In the genomic region with DNA sequence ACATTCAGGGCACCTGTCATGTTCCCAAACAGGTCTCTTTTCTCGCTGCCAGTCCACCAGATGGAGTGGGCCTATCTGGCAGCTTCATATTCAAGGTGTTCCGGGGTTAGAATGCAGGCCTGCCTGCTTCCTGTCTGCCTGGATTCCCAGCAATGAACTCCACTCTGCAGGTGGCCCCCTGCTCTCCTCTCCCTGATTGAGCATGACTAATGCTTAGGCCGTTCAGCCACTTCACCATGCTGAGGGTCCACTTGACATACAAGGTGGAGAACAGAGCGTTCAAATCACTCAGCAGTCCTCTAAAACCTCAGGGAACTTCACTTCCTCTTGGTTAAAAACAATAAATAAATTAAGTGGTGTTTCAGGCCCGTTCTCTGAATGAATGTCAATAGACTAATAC, we compare ENCODE assay signal across 27 mouse cellular contexts.
DNase-seq lines count a peak whose midpoint lies in the region; ATAC-seq and TF ChIP-seq lines count a peak whose summit lies in the region.
"Had no signal": no experiment of that assay in that cellular context is flagged by ENCODE, and none has a peak within 500 bp of the region (broad histone marks: within the 10 kb centered on the region; RNA-seq: fewer than 3 reads in every experiment).

No protein-coding gene starts in this region.

- WGBS in lung, postnatal 0 days: 34% methylated on average over 5 of the region's 5 CpGs
- 52% methylated on average over 5 of the region's 5 CpGs for WGBS in thymus, adult 2 months

- no peak overlapping the region for H3K4me3 ChIP-seq in lung, postnatal 0 days (ENCODE audit: low read depth, low read length)
- no peak overlapping the region for H3K4me3 ChIP-seq in thymus, adult 2 months (ENCODE audit: control insufficient read depth, insufficient read depth, low read length)
- H3K4me3 ChIP-seq: forebrain, embryonic 15.5 days; hindbrain, embryonic 15.5 days; limb, embryonic 10.5 days; limb, embryonic 15.5 days; liver, embryonic 13.5 days; stomach, embryonic 15.5 days had no signal

- no peak overlapping the region for H3K4me2 ChIP-seq in lung, postnatal 0 days (replicated peaks; ENCODE audit: low read depth, low read length)
- H3K4me2 ChIP-seq: forebrain, embryonic 15.5 days; heart, embryonic 11.5 days; hindbrain, embryonic 15.5 days; limb, embryonic 15.5 days; liver, embryonic 13.5 days; stomach, embryonic 15.5 days had no signal

- intact Hi-C loops in heart, postnatal 25 days (cut with DNase I): no loop called here
- intact Hi-C loops in left cerebral cortex, postnatal 14 days (cut with DNase I): loop anchor here (5.0 kb wide), 1 partner anchor 683 kb away; no protein-coding TSS in a partner anchor

- H3K4me1 ChIP-seq in lung, postnatal 0 days (ENCODE audit: insufficient read depth, low read depth, low read length): no peaks in the 10 kb centered on the region
- no peaks in the 10 kb centered on the region for H3K4me1 ChIP-seq in thymus, adult 2 months (replicated peaks; ENCODE audit: control insufficient read depth, insufficient read depth, low read length)
- H3K4me1 ChIP-seq: forebrain, embryonic 15.5 days; hindbrain, embryonic 15.5 days; limb, embryonic 15.5 days; stomach, embryonic 15.5 days had no signal

- ATAC-seq in lung, postnatal 0 days: peak; percentile 99
- ATAC-seq: forebrain, embryonic 15.5 days; inflammation-experienced regulatory T-cells, adult 6 months; Patski had no signal

- no peak for TF ChIP-seq CTCF in lung, postnatal 0 days (IDR thresholded peaks at IDR 0.05)
- TF ChIP-seq CTCF in thymus, adult 2 months (IDR thresholded peaks at IDR 0.05; ENCODE audit: borderline replicate concordance, control insufficient read depth, extremely low read depth, insufficient read depth, low read length, poor library complexity): no peak

- TF ChIP-seq POLR2A in thymus, adult 2 months (IDR thresholded peaks at IDR 0.05; ENCODE audit: control insufficient read depth, extremely low read depth, insufficient read depth, low read length, poor library complexity): no peak

- peak; percentile 80 for DNase-seq in heart, adult 11 months
- DNase-seq in heart, postnatal 25 days (ENCODE audit: low spot score): no peak
- DNase-seq in lung, adult 18-20 months: peak; percentile 87 to 92
- peak; percentile 91 for DNase-seq in lung, postnatal 0 days (ENCODE audit: low spot score)
- peak; percentile 61 to 81 for DNase-seq in lung, postnatal 4 days
- no peak for DNase-seq in left cerebral cortex, postnatal 14 days (ENCODE audit: low spot score in 2 of 2)
- DNase-seq in thymus, adult 2 months: no peak
- DNase-seq: adrenal gland, postnatal 36 days; cerebellum, adult 18-20 months; cerebellum, postnatal 25 days; gastrocnemius, postnatal 25 days; heart, adult 18-20 months; heart, postnatal 4 days; kidney, adult 18-20 months; layer of hippocampus, postnatal 36 days; liver, embryonic 13.5 days; midbrain, embryonic 14.5 days; right cerebral cortex, postnatal 25 days; thymus, postnatal 25 days had no signal

- no peaks in the 10 kb centered on the region for H3K36me3 ChIP-seq in lung, postnatal 0 days (ENCODE audit: insufficient read depth, low read length)
- no peaks in the 10 kb centered on the region for H3K36me3 ChIP-seq in thymus, adult 2 months (ENCODE audit: control insufficient read depth, insufficient read depth, low read length)
- H3K36me3 ChIP-seq: forebrain, embryonic 15.5 days; hindbrain, embryonic 15.5 days; limb, embryonic 10.5 days; limb, embryonic 15.5 days; liver, embryonic 13.5 days; stomach, embryonic 15.5 days had no signal

- H3K9me3 ChIP-seq in lung, postnatal 0 days (ENCODE audit: low read length): no peaks in the 10 kb centered on the region
- H3K9me3 ChIP-seq: forebrain, embryonic 15.5 days; hindbrain, embryonic 15.5 days; limb, embryonic 10.5 days; limb, embryonic 15.5 days; liver, embryonic 13.5 days; stomach, embryonic 15.5 days had no signal

- no peak overlapping the region for H3K9ac ChIP-seq in lung, postnatal 0 days (replicated peaks; ENCODE audit: low read depth)
- H3K9ac ChIP-seq: forebrain, embryonic 15.5 days; hindbrain, embryonic 15.5 days; limb, embryonic 15.5 days; liver, embryonic 13.5 days; stomach, embryonic 15.5 days had no signal

- peak; percentile 98 for TF ChIP-seq EP300 in lung, postnatal 0 days (IDR thresholded peaks at IDR 0.05)

- H3K27me3 ChIP-seq in lung, postnatal 0 days (replicated peaks; ENCODE audit: insufficient read depth, low read length): no peaks in the 10 kb centered on the region
- H3K27me3 ChIP-seq in thymus, adult 2 months (ENCODE audit: control insufficient read depth, insufficient read depth, low read length): no peaks in the 10 kb centered on the region
- H3K27me3 ChIP-seq: limb, embryonic 15.5 days; liver, embryonic 13.5 days; stomach, embryonic 15.5 days had no signal

- peak overlapping the region; percentile 21; the same call in 1 of the 2 replicates for H3K27ac ChIP-seq in lung, postnatal 0 days (ENCODE audit: low read length)
- H3K27ac ChIP-seq in thymus, adult 2 months (ENCODE audit: control insufficient read depth, insufficient read depth, low read length): no peak overlapping the region
- H3K27ac ChIP-seq: forebrain, embryonic 15.5 days; hindbrain, embryonic 15.5 days; limb, embryonic 10.5 days; limb, embryonic 15.5 days; liver, embryonic 13.5 days; stomach, embryonic 15.5 days had no signal

Comparison
In these comparisons a context has a peak if more than half of its experiments do, and no peak if none do; other contexts are left out.
1. DNase-seq: peak in heart, adult 11 months (single experiment), lung, adult 18-20 months (2 of 2), lung, postnatal 0 days (single experiment) and lung, postnatal 4 days (2 of 2); none in heart, postnatal 25 days (single experiment), left cerebral cortex, postnatal 14 days (0 of 2) and thymus, adult 2 months (single experiment).